Mouse (Mus musculus) olfactory bulb, adult 2 months (tissue): Measurements from ENCODE around the gene Rer1. TPM values are rescaled to one million over a fixed set of nuclear protein-coding genes. Genes with fewer than 3 reads are reported as not detected.

ENCODE experiments used
- H3K27ac ChIP-seq: fragments of 200-500 bp; 2 replicates; pipeline ENCODE4 v1.5.1; 2012; ENCODE audit warnings: low read depth, low read length; ENCODE audit not compliant: insufficient read depth
- H3K4me1 ChIP-seq: fragments of 200-500 bp; 2 replicates; pipeline ENCODE4 v1.6.1; 2012; ENCODE audit warnings: low read length; ENCODE audit not compliant: control insufficient read depth, insufficient read depth
- H3K4me3 ChIP-seq: fragments of 200-500 bp; 2 replicates; pipeline ENCODE4 v1.5.1; 2012; ENCODE audit warnings: mild to moderate bottlenecking, low read depth, low read length, moderate library complexity; ENCODE audit not compliant: insufficient read depth
- CTCF ChIP-seq: fragments of 200-500 bp; IDR thresholded peaks from 2 replicates; pipeline ENCODE4 v1.5.1; 2012; ENCODE audit warnings: low read depth, mild to moderate bottlenecking, low read length, moderate library complexity; ENCODE audit not compliant: insufficient read depth
- POLR2A ChIP-seq: fragments of 200-500 bp; IDR thresholded peaks from 2 replicates; pipeline ENCODE4 v1.6.1; 2012; ENCODE audit warnings: mild to moderate bottlenecking, low read depth, low read length, moderate library complexity; ENCODE audit not compliant: insufficient read depth
- WGBS: fragments of 180-500 bp; shearing (Covaris S2); methylation state at CpG from one replicate; pipeline ENCODE4 v1.1.7; 2018; 5-methylcytosine and 5-hydroxymethylcytosine counted together
- polyA plus RNA-seq: library from polyadenylated mRNA; stranded (reverse); fragments of >200 nt; gene quantifications from 2 replicates; pipeline ENCODE4 v1.2.4, GENCODE M21; 2012; ENCODE audit warnings: low replicate concordance; ENCODE audit not compliant: missing spikeins, insufficient read depth, insufficient read length

The Rer1 gene
- polyA plus RNA-seq, 1 experiment: not detected

GRCm38 (mm10) chr4:155069191-155069590 lies 17.0 kb downstream of the Rer1 start:
- TF ChIP-seq CTCF (no peak), POLR2A (no peak)
- Histone ChIP-seq H3K27ac (no peak overlapping the region), H3K4me3 (no peak overlapping the region), H3K4me1 (peaks cover 7% of the 10 kb centered on the region)
- WGBS: 80% methylated on average over 6 of the region's 6 CpGs

GRCm38 (mm10) chr4:155068357-155068972 lies 17.7 kb downstream of the Rer1 start:
- TF ChIP-seq POLR2A (no peak), CTCF (no peak)
- H3K4me1 ChIP-seq: peaks cover 7% of the 10 kb centered on the region
- H3K4me3 ChIP-seq: no peak overlapping the region
- 91% methylated on average over 20 of the region's 20 CpGs for WGBS
- no peak overlapping the region for H3K27ac ChIP-seq

GRCm38 (mm10) chr4:155066834-155067522 lies 19.2 kb downstream of the Rer1 start, which contains the start of gene Pex10:
Gene Pex10, plus strand, starts transcription at chr4:155067016.
- TF ChIP-seq CTCF (no peak), POLR2A (peak; percentile 95)
- Histone ChIP-seq H3K4me1 (peaks cover 7% of the 10 kb centered on the region), H3K4me3 (peak within 1 kb of the TSS; percentile 63), H3K27ac (no peak within 1 kb of the TSS)
- WGBS: under 1% methylated on average over 48 of the region's 48 CpGs

GRCm38 (mm10) chr4:155065970-155066833 lies 20.0 kb downstream of the Rer1 start:
- Histone ChIP-seq H3K27ac (no peak overlapping the region), H3K4me1 (peaks cover 7% of the 10 kb centered on the region), H3K4me3 (peak overlapping the region; percentile 32)
- TF ChIP-seq CTCF (no peak), POLR2A (no peak)
- 4% methylated on average over 15 of the region's 15 CpGs for WGBS

- Histone ChIP-seq H3K27ac (no peak overlapping the region), H3K4me1 (peaks cover 7% of the 10 kb centered on the region), H3K4me3 (no peak overlapping the region)
- TF ChIP-seq POLR2A (no peak), CTCF (no peak)
- 92% methylated on average over 2 of the region's 2 CpGs for WGBS
Observed at GRCm38 (mm10) chr4:155064474-155064873, 21.7 kb downstream of the Rer1 start.

- H3K4me1 ChIP-seq: peaks cover 7% of the 10 kb centered on the region
- TF ChIP-seq CTCF (no peak), POLR2A (no peak)
- H3K4me3 ChIP-seq: no peak overlapping the region
- H3K27ac ChIP-seq: no peak overlapping the region
- WGBS: 64% methylated on average over 3 of the region's 3 CpGs
Observed at GRCm38 (mm10) chr4:155063895-155064294, 22.3 kb downstream of the Rer1 start.

GRCm38 (mm10) chr4:155058325-155058724 lies 27.9 kb downstream of the Rer1 start:
- TF ChIP-seq POLR2A: no peak
- no peak for TF ChIP-seq CTCF
- 72% methylated on average over 10 of the region's 10 CpGs for WGBS
- Histone ChIP-seq H3K4me3 (no peak overlapping the region), H3K4me1 (peaks cover 7% of the 10 kb centered on the region), H3K27ac (no peak overlapping the region)

- no peak within 1 kb of the TSS for H3K27ac ChIP-seq
- peaks cover 7% of the 10 kb centered on the region for H3K4me1 ChIP-seq
- TF ChIP-seq CTCF: no peak
- WGBS: 60% methylated on average over 10 of the region's 10 CpGs
- no peak within 1 kb of the TSS for H3K4me3 ChIP-seq
Observed at GRCm38 (mm10) chr4:155056724-155057123, 29.5 kb downstream of the Rer1 start, which contains the start of gene Plch2. Gene Plch2, minus strand, starts transcription at chr4:155056784.

GRCm38 (mm10) chr4:155050116-155050515 lies 36.1 kb downstream of the Rer1 start:
- 71% methylated on average over 7 of the region's 7 CpGs for WGBS
- Histone ChIP-seq H3K27ac (no peak overlapping the region), H3K4me1 (peaks cover 10% of the 10 kb centered on the region), H3K4me3 (no peak overlapping the region)
- TF ChIP-seq POLR2A: no peak
- TF ChIP-seq CTCF: no peak
